Mouse (Mus musculus): ENCODE measurements around the gene Pou2f2. TPM values are rescaled to one million over a fixed set of nuclear protein-coding genes. Genes with fewer than 3 reads are reported as not detected.

The Pou2f2 gene
- polyA plus RNA-seq, 1 experiment from 2014 or later = 3.2 TPM

DNA sequence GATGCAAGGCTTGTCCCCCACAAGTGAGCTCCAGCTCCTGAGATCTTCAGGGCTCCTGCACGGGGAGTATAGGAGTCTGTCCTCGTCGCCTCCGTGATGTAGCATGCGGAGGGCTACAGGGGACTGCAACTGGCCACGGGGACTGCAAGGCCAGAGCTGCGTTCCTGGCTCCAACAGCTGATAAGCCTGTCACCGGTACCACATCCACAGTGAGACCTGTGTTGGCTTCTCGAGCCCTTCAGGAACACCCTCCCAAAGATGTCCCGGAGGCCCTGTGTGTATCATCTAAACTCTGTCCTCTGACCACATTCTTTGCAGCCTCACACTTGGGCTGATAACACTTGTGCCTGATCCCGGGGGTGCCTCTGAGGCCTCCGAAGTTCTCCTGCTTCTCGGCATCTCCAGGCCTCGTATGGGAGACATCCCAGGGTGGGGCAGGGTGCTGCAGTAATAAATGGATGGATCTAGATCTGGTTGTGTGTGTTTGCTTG, 23.3 kb downstream of the Pou2f2 start:
- peaks cover 42% of the 10 kb centered on the region for H3K4me1 ChIP-seq (replicated peaks; ENCODE audit: control insufficient read depth, insufficient read depth, low read length)
- ATAC-seq (replicated peaks; ENCODE audit: low FRiP score) = peak; percentile 65
- WGBS = 14% methylated on average over 14 of the region's 14 CpGs

DNA sequence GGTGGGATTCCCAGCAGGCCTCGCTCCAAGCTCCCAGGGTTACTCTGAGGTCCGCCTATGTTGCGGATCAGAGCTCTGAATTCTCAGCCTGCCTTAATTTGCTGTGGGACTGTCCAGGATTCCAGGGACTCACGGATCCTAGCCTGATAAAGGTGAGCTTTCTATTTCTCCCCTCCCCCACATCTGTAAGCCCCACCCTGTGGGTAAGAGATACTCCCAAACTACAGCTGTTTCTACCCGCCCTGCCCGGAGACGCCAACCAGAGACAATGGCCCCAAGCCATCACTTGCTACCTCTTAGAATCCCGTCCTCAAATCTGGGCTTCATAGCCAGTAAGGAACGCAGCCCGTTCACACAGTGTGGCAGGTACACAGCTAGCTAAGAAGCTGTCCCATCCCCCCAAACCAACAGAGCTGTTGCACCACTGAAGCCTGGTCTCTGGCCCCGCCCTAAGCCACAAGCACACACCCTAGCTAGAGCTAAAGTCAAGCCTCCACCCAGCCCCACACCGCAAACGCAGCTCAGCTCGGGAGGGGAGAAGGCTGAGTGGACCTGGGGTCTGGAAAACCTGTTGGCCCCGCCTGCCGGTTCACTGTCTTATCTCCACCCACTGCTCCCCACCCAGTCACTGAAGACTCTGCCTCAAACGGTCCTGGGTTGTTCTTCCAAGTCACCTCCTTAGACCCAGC, 23.9 kb downstream of the Pou2f2 start:
- H3K4me3 ChIP-seq (ENCODE audit: low read depth, low read length) = peak overlapping the region; percentile 44
- peaks cover 48% of the 10 kb centered on the region for H3K4me1 ChIP-seq (replicated peaks; ENCODE audit: control insufficient read depth, insufficient read depth, low read length)
- peak overlapping the region; percentile 88 for H3K4me2 ChIP-seq
- DNase-seq (ENCODE audit: low spot score) = peak; percentile 72
- H3K9ac ChIP-seq (ENCODE audit: low read depth, low read length) = peak overlapping the region; percentile 64
- no peaks in the 10 kb centered on the region for H3K36me3 ChIP-seq (ENCODE audit: control insufficient read depth, insufficient read depth, low read length)
- WGBS = 9% methylated on average over 17 of the region's 17 CpGs
- H3K27me3 ChIP-seq (replicated peaks; ENCODE audit: control insufficient read depth, insufficient read depth, low read length) = peaks cover 22% of the 10 kb centered on the region
- no peaks in the 10 kb centered on the region for H3K9me3 ChIP-seq (ENCODE audit: control insufficient read depth, low read length)
- peak; percentile 96 for ATAC-seq (replicated peaks; ENCODE audit: low FRiP score)
- H3K27ac ChIP-seq (ENCODE audit: low read depth, low read length) = peak overlapping the region; percentile 83

More for the DNA sequence above, 23.3 kb downstream of the Pou2f2 start:
- Histone ChIP-seq H3K36me3 (ENCODE audit: control insufficient read depth, insufficient read depth, low read length) (no peaks in the 10 kb centered on the region), H3K9me3 (ENCODE audit: control insufficient read depth, low read length) (no peaks in the 10 kb centered on the region), H3K27me3 (replicated peaks; ENCODE audit: control insufficient read depth, insufficient read depth, low read length) (peaks cover 19% of the 10 kb centered on the region), H3K4me3 (ENCODE audit: low read depth, low read length) (peak overlapping the region; percentile 44), H3K27ac (ENCODE audit: low read depth, low read length) (peak overlapping the region; percentile 83), H3K4me2 (peak overlapping the region; percentile 88), H3K9ac (ENCODE audit: low read depth, low read length) (peak overlapping the region; percentile 64)
- DNase-seq (ENCODE audit: low spot score) = no peak

DNA sequence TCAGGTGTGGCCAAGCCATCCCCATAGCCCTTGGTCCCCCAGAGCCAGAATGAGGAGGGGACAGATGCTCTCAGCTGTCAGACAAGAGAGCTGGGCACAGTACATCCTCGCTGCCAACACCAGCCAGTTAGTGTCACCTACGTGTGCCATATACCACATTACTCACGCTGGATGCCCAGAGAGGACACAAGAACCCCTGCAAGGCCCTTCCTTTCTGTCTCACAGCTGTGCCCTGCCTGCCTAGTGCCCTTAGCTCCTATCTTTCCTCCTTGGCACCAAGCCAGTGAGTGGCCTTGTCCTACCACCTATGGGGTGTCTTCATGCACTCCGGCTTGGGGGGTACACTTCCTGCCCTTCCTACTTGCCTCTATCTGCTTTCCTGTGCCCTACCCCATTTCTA, 24.9 kb downstream of the Pou2f2 start:
- no peaks in the 10 kb centered on the region for H3K9me3 ChIP-seq (ENCODE audit: control insufficient read depth, low read length)

DNA sequence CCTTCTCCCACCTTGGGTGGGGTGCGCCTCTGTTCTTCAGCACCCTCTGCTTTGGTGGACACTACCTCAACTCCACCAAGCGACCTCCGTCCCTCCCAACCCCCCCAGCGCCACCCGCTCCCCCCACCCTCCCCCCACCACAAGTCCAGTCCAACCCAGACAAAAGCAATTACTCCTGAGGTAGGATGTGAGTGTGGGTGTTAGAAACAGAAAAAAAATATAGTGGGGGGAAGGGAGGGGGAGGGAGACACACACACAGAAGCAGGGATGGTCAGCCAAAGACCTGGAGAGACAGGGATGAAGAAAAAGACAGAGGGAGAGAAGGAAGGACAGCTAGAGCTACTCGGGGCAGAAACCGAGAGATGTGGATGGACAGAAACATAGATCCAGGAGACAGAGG, 25.7 kb downstream of the Pou2f2 start:
- no peaks in the 10 kb centered on the region for H3K9me3 ChIP-seq (ENCODE audit: control insufficient read depth, low read length)
- H3K27ac ChIP-seq (ENCODE audit: low read depth, low read length) = no peak overlapping the region
- ATAC-seq (replicated peaks; ENCODE audit: low FRiP score) (no peak), DNase-seq (ENCODE audit: low spot score) (no peak)
- no peak overlapping the region for H3K9ac ChIP-seq (ENCODE audit: low read depth, low read length)
- no peaks in the 10 kb centered on the region for H3K36me3 ChIP-seq (ENCODE audit: control insufficient read depth, insufficient read depth, low read length)
- WGBS = 48% methylated on average over 7 of the region's 7 CpGs
- peaks cover 48% of the 10 kb centered on the region for H3K4me1 ChIP-seq (replicated peaks; ENCODE audit: control insufficient read depth, insufficient read depth, low read length)
- H3K4me3 ChIP-seq (ENCODE audit: low read depth, low read length) = no peak overlapping the region
- H3K27me3 ChIP-seq (replicated peaks; ENCODE audit: control insufficient read depth, insufficient read depth, low read length) = peaks cover 37% of the 10 kb centered on the region
- H3K4me2 ChIP-seq = no peak overlapping the region

More for the DNA sequence above, 24.9 kb downstream of the Pou2f2 start:
- H3K27me3 ChIP-seq (replicated peaks; ENCODE audit: control insufficient read depth, insufficient read depth, low read length) = peaks cover 31% of the 10 kb centered on the region
- H3K4me2 ChIP-seq = peak overlapping the region; percentile 88
- WGBS = 80% methylated on average over 4 of the region's 4 CpGs
- ATAC-seq (replicated peaks; ENCODE audit: low FRiP score) (no peak), DNase-seq (ENCODE audit: low spot score) (no peak)
- peak overlapping the region; percentile 64 for H3K9ac ChIP-seq (ENCODE audit: low read depth, low read length)
- H3K4me3 ChIP-seq (ENCODE audit: low read depth, low read length) = peak overlapping the region; percentile 44; the same call in 1 of the 2 replicates
- H3K4me1 ChIP-seq (replicated peaks; ENCODE audit: control insufficient read depth, insufficient read depth, low read length) = peaks cover 48% of the 10 kb centered on the region
- peak overlapping the region; percentile 83; the same call in 1 of the 2 replicates for H3K27ac ChIP-seq (ENCODE audit: low read depth, low read length)
- no peaks in the 10 kb centered on the region for H3K36me3 ChIP-seq (ENCODE audit: control insufficient read depth, insufficient read depth, low read length)

DNA sequence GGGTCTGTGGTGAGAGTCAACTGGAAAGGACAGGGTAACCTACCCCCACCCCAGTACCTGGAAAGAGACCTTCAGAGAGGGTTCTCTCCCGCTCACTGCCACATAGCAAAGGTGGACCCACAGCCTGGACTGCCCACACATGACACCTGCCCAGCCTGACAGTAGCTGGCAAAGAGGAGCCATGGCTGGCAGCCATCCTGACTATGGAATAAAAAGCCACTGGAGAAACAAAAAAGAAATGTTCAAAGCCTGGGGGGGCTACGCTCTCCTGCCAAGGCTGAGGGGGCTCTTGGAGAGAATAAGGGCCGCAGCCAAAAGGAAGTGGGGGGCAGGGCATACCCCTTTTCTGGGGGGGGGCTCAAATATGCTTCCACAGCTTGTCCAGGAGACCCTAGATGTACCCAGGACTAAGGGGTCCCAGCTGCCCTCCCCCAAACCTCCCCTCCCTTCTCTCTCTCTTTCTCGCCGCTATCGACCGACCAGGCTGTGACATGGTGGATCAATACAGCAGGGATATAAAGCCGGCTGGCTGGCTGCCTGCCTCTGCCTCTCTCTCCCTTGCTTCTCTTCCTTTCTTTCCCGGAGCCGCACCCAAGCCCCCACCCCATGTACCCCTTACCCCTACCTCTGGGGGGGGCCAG, 27.5 kb downstream of the Pou2f2 start:
- 43% methylated on average over 10 of the region's 10 CpGs for WGBS
- no peak overlapping the region for H3K4me3 ChIP-seq (ENCODE audit: low read depth, low read length)

DNA sequence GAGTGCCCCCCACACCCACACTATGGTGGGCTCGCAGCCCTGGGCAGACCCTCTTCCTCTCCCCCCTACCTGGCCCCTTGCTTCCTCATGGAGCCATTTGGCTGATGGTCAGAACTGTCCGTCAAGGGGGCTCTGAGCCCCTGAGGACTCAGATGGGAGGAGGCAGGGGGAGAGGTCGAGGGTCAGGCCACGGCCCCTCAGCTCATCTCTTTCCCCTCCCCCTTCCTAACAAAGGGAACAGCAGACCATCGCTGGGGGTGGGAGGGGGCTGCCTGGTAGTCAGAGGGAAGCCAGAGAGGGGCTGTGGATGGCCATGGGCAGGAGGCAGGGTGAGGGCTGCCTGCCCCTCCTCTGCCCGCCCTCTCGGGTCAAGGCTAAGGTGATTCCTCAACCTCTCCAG, 28.5 kb downstream of the Pou2f2 start:
- no peak overlapping the region for H3K27ac ChIP-seq (ENCODE audit: low read depth, low read length)
- no peak overlapping the region for H3K4me2 ChIP-seq
- ATAC-seq (replicated peaks; ENCODE audit: low FRiP score) = no peak
- H3K4me3 ChIP-seq (ENCODE audit: low read depth, low read length) = no peak overlapping the region
- 4% methylated on average over 6 of the region's 7 CpGs for WGBS
- no peak overlapping the region for H3K9ac ChIP-seq (ENCODE audit: low read depth, low read length)
- peaks cover 41% of the 10 kb centered on the region for H3K4me1 ChIP-seq (replicated peaks; ENCODE audit: control insufficient read depth, insufficient read depth, low read length)
- no peaks in the 10 kb centered on the region for H3K36me3 ChIP-seq (ENCODE audit: control insufficient read depth, insufficient read depth, low read length)
- no peaks in the 10 kb centered on the region for H3K9me3 ChIP-seq (ENCODE audit: control insufficient read depth, low read length)
- H3K27me3 ChIP-seq (replicated peaks; ENCODE audit: control insufficient read depth, insufficient read depth, low read length) = peaks cover 41% of the 10 kb centered on the region
- DNase-seq (ENCODE audit: low spot score) = no peak

More for the DNA sequence above, 27.5 kb downstream of the Pou2f2 start:
- H3K4me1 ChIP-seq (replicated peaks; ENCODE audit: control insufficient read depth, insufficient read depth, low read length) = peaks cover 48% of the 10 kb centered on the region
- H3K27me3 ChIP-seq (replicated peaks; ENCODE audit: control insufficient read depth, insufficient read depth, low read length) = peaks cover 41% of the 10 kb centered on the region
- no peaks in the 10 kb centered on the region for H3K9me3 ChIP-seq (ENCODE audit: control insufficient read depth, low read length)
- ATAC-seq (replicated peaks; ENCODE audit: low FRiP score) (no peak), DNase-seq (ENCODE audit: low spot score) (no peak)
- H3K27ac ChIP-seq (ENCODE audit: low read depth, low read length) = no peak overlapping the region
- peak overlapping the region; percentile 12; the same call in 1 of the 2 replicates for H3K4me2 ChIP-seq
- no peaks in the 10 kb centered on the region for H3K36me3 ChIP-seq (ENCODE audit: control insufficient read depth, insufficient read depth, low read length)
- no peak overlapping the region for H3K9ac ChIP-seq (ENCODE audit: low read depth, low read length)

DNA sequence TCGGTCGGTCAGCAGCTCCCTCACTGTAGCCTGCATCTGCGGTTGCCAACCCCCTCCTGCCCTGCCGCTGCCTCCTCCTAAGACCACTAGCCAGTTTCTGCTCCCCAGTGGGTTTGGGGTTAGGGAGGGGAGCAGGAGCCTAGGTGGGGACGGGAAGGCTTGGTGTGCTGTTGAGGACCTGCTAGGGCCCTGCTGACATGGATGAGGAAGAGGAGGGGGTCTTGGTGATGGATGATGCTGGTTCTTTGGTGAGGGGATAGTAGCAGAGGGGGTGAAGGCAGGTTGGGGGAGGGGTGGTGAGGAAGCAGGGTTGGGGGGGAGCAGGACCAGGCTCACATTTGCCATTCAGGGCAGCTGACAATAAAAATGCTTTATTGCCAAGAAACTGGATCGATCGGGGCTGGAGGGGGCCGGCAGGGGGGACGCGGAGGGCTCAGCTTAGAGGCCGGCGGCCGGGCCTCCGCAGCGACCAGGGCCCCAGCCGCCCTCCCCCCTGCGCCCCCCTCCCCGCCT, 29.3 kb downstream of the Pou2f2 start:
- Histone ChIP-seq H3K4me2 (no peak overlapping the region), H3K4me1 (replicated peaks; ENCODE audit: control insufficient read depth, insufficient read depth, low read length) (peaks cover 33% of the 10 kb centered on the region), H3K9me3 (ENCODE audit: control insufficient read depth, low read length) (no peaks in the 10 kb centered on the region), H3K27me3 (replicated peaks; ENCODE audit: control insufficient read depth, insufficient read depth, low read length) (peaks cover 41% of the 10 kb centered on the region), H3K27ac (ENCODE audit: low read depth, low read length) (no peak overlapping the region), H3K36me3 (ENCODE audit: control insufficient read depth, insufficient read depth, low read length) (no peaks in the 10 kb centered on the region), H3K9ac (ENCODE audit: low read depth, low read length) (no peak overlapping the region), H3K4me3 (ENCODE audit: low read depth, low read length) (no peak overlapping the region)
- no peak for ATAC-seq (replicated peaks; ENCODE audit: low FRiP score)
- no peak for DNase-seq (ENCODE audit: low spot score)
- 8% methylated on average over 11 of the region's 18 CpGs for WGBS

DNA sequence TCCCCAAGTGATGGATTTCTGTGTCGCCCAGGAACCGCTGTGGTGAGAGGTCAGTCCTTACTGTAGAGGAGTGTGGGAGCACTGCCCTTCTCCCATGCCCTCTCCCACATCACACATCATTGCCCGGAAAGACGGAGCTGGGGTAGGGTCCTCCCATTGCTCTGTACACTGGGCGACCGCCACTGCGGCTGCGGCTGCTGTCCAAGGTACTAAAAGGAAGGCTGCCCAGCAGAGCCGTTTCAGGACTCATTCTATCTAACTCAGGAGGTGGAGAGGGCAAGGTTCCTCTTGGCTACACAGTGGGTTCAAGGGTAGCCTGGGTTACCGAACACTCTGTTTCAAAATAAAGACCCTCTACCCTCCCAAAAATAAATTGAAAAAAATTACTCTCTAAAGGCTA, 33.6 kb downstream of the Pou2f2 start:
- no peak overlapping the region for H3K9ac ChIP-seq (ENCODE audit: low read depth, low read length)
- H3K27me3 ChIP-seq (replicated peaks; ENCODE audit: control insufficient read depth, insufficient read depth, low read length) = peaks cover 30% of the 10 kb centered on the region
- WGBS = 7% methylated on average over 10 of the region's 10 CpGs
- peaks cover 3% of the 10 kb centered on the region; the same call in 1 of the 2 replicates for H3K4me1 ChIP-seq (replicated peaks; ENCODE audit: control insufficient read depth, insufficient read depth, low read length)
- no peak for ATAC-seq (replicated peaks; ENCODE audit: low FRiP score)
- no peak for DNase-seq (ENCODE audit: low spot score)
- H3K36me3 ChIP-seq (ENCODE audit: control insufficient read depth, insufficient read depth, low read length) = no peaks in the 10 kb centered on the region
- no peaks in the 10 kb centered on the region for H3K9me3 ChIP-seq (ENCODE audit: control insufficient read depth, low read length)
- no peak overlapping the region for H3K27ac ChIP-seq (ENCODE audit: low read depth, low read length)
- H3K4me3 ChIP-seq (ENCODE audit: low read depth, low read length) = no peak overlapping the region
- no peak overlapping the region for H3K4me2 ChIP-seq
